Mouse (Mus musculus) stomach, embryonic 15.5 days (tissue): ENCODE data around the gene Efna1. TPM values are rescaled to one million over a fixed set of nuclear protein-coding genes. Genes with fewer than 3 reads are reported as not detected.

ENCODE experiments used
- ATAC-seq: fragments of 200-750 bp; cut with Nextera tagmentation; 2 replicates; pipeline ENCODE4 v1.8.0; 2017; ENCODE audit warnings: low read depth, moderate number of reproducible peaks, moderate TSS enrichment; ENCODE audit not compliant: insufficient read depth, low FRiP score
- H3K27ac ChIP-seq: fragments of 300-500 bp; sonication (generic); 2 replicates; pipeline ENCODE4 v1.5.1; 2015; ENCODE audit warnings: mild to moderate bottlenecking, inconsistent platforms
- H3K27me3 ChIP-seq: fragments of 300-500 bp; sonication (generic); replicated peaks from 2 replicates; pipeline ENCODE4 v1.6.1; 2015; ENCODE audit warnings: inconsistent platforms
- H3K36me3 ChIP-seq: fragments of 300-500 bp; sonication (generic); 2 replicates; pipeline ENCODE4 v1.6.1; 2015; ENCODE audit warnings: inconsistent platforms
- H3K4me1 ChIP-seq: fragments of 300-500 bp; sonication (generic); 2 replicates; pipeline ENCODE4 v1.6.1; 2015; ENCODE audit warnings: inconsistent platforms
- H3K4me2 ChIP-seq: fragments of 300-500 bp; sonication (generic); 2 replicates; pipeline ENCODE4 v1.6.1; 2015; ENCODE audit warnings: mild to moderate bottlenecking, inconsistent platforms
- H3K4me3 ChIP-seq: fragments of 300-500 bp; sonication (generic); replicated peaks from 2 replicates; pipeline ENCODE4 v1.5.1; 2015; ENCODE audit warnings: inconsistent platforms
- H3K9ac ChIP-seq: fragments of 300-500 bp; sonication (generic); 2 replicates; pipeline ENCODE4 v1.6.1; 2015; ENCODE audit warnings: inconsistent platforms
- H3K9me3 ChIP-seq: fragments of 300-500 bp; sonication (generic); 2 replicates; pipeline ENCODE4 v1.6.1; 2016; ENCODE audit warnings: inconsistent platforms
- WGBS: fragments of 180-500 bp; shearing (Covaris S2); methylation state at CpG from one replicate; pipeline ENCODE4 v1.1.7; 2015; 5-methylcytosine and 5-hydroxymethylcytosine counted together
- polyA plus RNA-seq: library from polyadenylated mRNA; unstranded; fragments of >200 nt; fragmentation: Nextera tagmentation; extraction: Ambion mirVana; gene quantifications from 2 replicates; pipeline ENCODE4 v1.2.1, GENCODE M21; 2015

The Efna1 gene
- polyA plus RNA-seq, 1 experiment from 2014 or later = 41.4 TPM

GRCm38 (mm10) chr3:89271760-89272159, 9.2 kb downstream of the Efna1 start:
- no peak for ATAC-seq
- no peaks in the 10 kb centered on the region for H3K27me3 ChIP-seq
- 65% methylated on average over 6 of the region's 6 CpGs for WGBS
- H3K4me2 ChIP-seq = no peak overlapping the region
- H3K4me3 ChIP-seq = no peak overlapping the region
- peaks cover 27% of the 10 kb centered on the region for H3K4me1 ChIP-seq
- no peaks in the 10 kb centered on the region for H3K9me3 ChIP-seq
- H3K27ac ChIP-seq = 0 out of 2 replicates have a peak overlapping the region, but pooled peaks have one; percentile 4
- no peak overlapping the region for H3K9ac ChIP-seq
- H3K36me3 ChIP-seq = peaks cover 15% of the 10 kb centered on the region; the same call in 1 of the 2 replicates

- H3K27ac ChIP-seq = peak overlapping the region; percentile 90
- peak overlapping the region; percentile 61; the same call in 1 of the 2 replicates for H3K4me3 ChIP-seq
- ATAC-seq = no peak
- H3K9ac ChIP-seq = no peak overlapping the region
- peaks cover 15% of the 10 kb centered on the region; the same call in 1 of the 2 replicates for H3K36me3 ChIP-seq
- peak overlapping the region; percentile 72 for H3K4me2 ChIP-seq
- no peaks in the 10 kb centered on the region for H3K9me3 ChIP-seq
- WGBS = 61% methylated on average over 6 of the region's 6 CpGs
- no peaks in the 10 kb centered on the region for H3K27me3 ChIP-seq
- peaks cover 31% of the 10 kb centered on the region for H3K4me1 ChIP-seq
Observed at GRCm38 (mm10) chr3:89270891-89271290, 10.1 kb downstream of the Efna1 start.

GRCm38 (mm10) chr3:89270051-89270755, 10.7 kb downstream of the Efna1 start, which contains the start of gene Slc50a1:
Gene Slc50a1 (minus strand): TSS chr3:89270570.
- H3K27ac ChIP-seq = peak within 1 kb of the TSS; percentile 90
- no peaks in the 10 kb centered on the region for H3K9me3 ChIP-seq
- peaks cover 13% of the 10 kb centered on the region; the same call in 1 of the 2 replicates for H3K36me3 ChIP-seq
- peak within 1 kb of the TSS; percentile 59 for H3K9ac ChIP-seq
- peaks cover 32% of the 10 kb centered on the region for H3K4me1 ChIP-seq
- peak; percentile 41; the same call in 1 of the 2 replicates for ATAC-seq
- H3K4me2 ChIP-seq = peak within 1 kb of the TSS; percentile 72
- 2% methylated on average over 39 of the region's 39 CpGs for WGBS
- H3K4me3 ChIP-seq = peak within 1 kb of the TSS; percentile 61
- no peaks in the 10 kb centered on the region for H3K27me3 ChIP-seq

GRCm38 (mm10) chr3:89268916-89269315, 12.0 kb downstream of the Efna1 start:
- H3K27ac ChIP-seq = 0 out of 2 replicates have a peak overlapping the region, but pooled peaks have one; percentile 40
- no peaks in the 10 kb centered on the region for H3K9me3 ChIP-seq
- H3K9ac ChIP-seq = no peak overlapping the region
- H3K4me3 ChIP-seq = 0 out of 2 replicates have a peak overlapping the region, but pooled peaks have one; percentile 8
- peaks cover 9% of the 10 kb centered on the region; the same call in 1 of the 2 replicates for H3K36me3 ChIP-seq
- H3K4me2 ChIP-seq = peak overlapping the region; percentile 72
- no peak for ATAC-seq
- 74% methylated on average over 8 of the region's 8 CpGs for WGBS
- no peaks in the 10 kb centered on the region for H3K27me3 ChIP-seq
- peaks cover 32% of the 10 kb centered on the region for H3K4me1 ChIP-seq

- H3K36me3 ChIP-seq = no peaks in the 10 kb centered on the region
- H3K27me3 ChIP-seq = no peaks in the 10 kb centered on the region
- under 1% methylated on average over 20 of the region's 20 CpGs for whole genome bisulfite sequencing
- H3K4me1 ChIP-seq = peaks cover 32% of the 10 kb centered on the region
- H3K27ac ChIP-seq = peak overlapping the region; percentile 81
- peak; percentile 86 for ATAC-seq
- peak overlapping the region; percentile 83 for H3K4me3 ChIP-seq
- peak overlapping the region; percentile 95 for H3K9ac ChIP-seq
- no peaks in the 10 kb centered on the region for H3K9me3 ChIP-seq
- peak overlapping the region; percentile 91 for H3K4me2 ChIP-seq
Observed at GRCm38 (mm10) chr3:89266439-89266893, 14.5 kb downstream of the Efna1 start.

- no peak overlapping the region for H3K9ac ChIP-seq
- no peaks in the 10 kb centered on the region for H3K27me3 ChIP-seq
- H3K27ac ChIP-seq = no peak overlapping the region
- WGBS = 61% methylated on average over 10 of the region's 10 CpGs
- H3K9me3 ChIP-seq = no peaks in the 10 kb centered on the region
- no peak overlapping the region for H3K4me2 ChIP-seq
- no peaks in the 10 kb centered on the region for H3K36me3 ChIP-seq
- no peak overlapping the region for H3K4me3 ChIP-seq
- ATAC-seq = no peak
- peaks cover 9% of the 10 kb centered on the region; the same call in 1 of the 2 replicates for H3K4me1 ChIP-seq
Observed at GRCm38 (mm10) chr3:89262417-89262816, 18.5 kb downstream of the Efna1 start.

- Histone ChIP-seq H3K36me3 (no peaks in the 10 kb centered on the region), H3K4me2 (no peak overlapping the region), H3K4me3 (no peak overlapping the region), H3K4me1 (no peaks in the 10 kb centered on the region), H3K27me3 (no peaks in the 10 kb centered on the region), H3K9ac (no peak overlapping the region), H3K9me3 (no peaks in the 10 kb centered on the region), H3K27ac (no peak overlapping the region)
- ATAC-seq = no peak
- 49% methylated on average over 3 of the region's 3 CpGs for WGBS
Observed at GRCm38 (mm10) chr3:89260211-89260610, 20.7 kb downstream of the Efna1 start.

GRCm38 (mm10) chr3:89259076-89259475, 21.9 kb downstream of the Efna1 start, which contains the start of gene Dpm3:
Gene Dpm3 (plus strand): TSS chr3:89259358.
- H3K4me3 ChIP-seq = no peak within 1 kb of the TSS
- H3K9ac ChIP-seq = no peak within 1 kb of the TSS
- no peaks in the 10 kb centered on the region for H3K9me3 ChIP-seq
- 44% methylated on average over 7 of the region's 7 CpGs for WGBS
- H3K4me2 ChIP-seq = no peak within 1 kb of the TSS
- H3K4me1 ChIP-seq = no peaks in the 10 kb centered on the region
- H3K36me3 ChIP-seq = no peaks in the 10 kb centered on the region
- no peak for ATAC-seq
- no peaks in the 10 kb centered on the region for H3K27me3 ChIP-seq
- H3K27ac ChIP-seq = no peak within 1 kb of the TSS

- H3K36me3 ChIP-seq = no peaks in the 10 kb centered on the region
- no peak for ATAC-seq
- H3K27me3 ChIP-seq = no peaks in the 10 kb centered on the region
- peaks cover 12% of the 10 kb centered on the region for H3K4me1 ChIP-seq
- H3K9ac ChIP-seq = no peak overlapping the region
- WGBS = 78% methylated on average over 5 of the region's 5 CpGs
- H3K9me3 ChIP-seq = no peaks in the 10 kb centered on the region
- H3K4me3 ChIP-seq = no peak overlapping the region
- no peak overlapping the region for H3K27ac ChIP-seq
- H3K4me2 ChIP-seq = no peak overlapping the region
Observed at GRCm38 (mm10) chr3:89256177-89256576, 24.8 kb downstream of the Efna1 start.

- H3K27me3 ChIP-seq = no peaks in the 10 kb centered on the region
Observed at GRCm38 (mm10) chr3:89254994-89255393, 25.9 kb downstream of the Efna1 start.

GRCm38 (mm10) chr3:89251365-89251895, 29.5 kb downstream of the Efna1 start:
- H3K36me3 ChIP-seq = peaks cover 9% of the 10 kb centered on the region; the same call in 1 of the 2 replicates
- no peaks in the 10 kb centered on the region for H3K27me3 ChIP-seq
- H3K27ac ChIP-seq = no peak overlapping the region; the same call in 1 of the 2 replicates
- 9% methylated on average over 17 of the region's 17 CpGs for WGBS
- 0 out of 2 replicates have a peak overlapping the region, but pooled peaks have one; percentile 2 for H3K4me3 ChIP-seq
- H3K4me2 ChIP-seq = peak overlapping the region; percentile 29
- peaks cover 28% of the 10 kb centered on the region for H3K4me1 ChIP-seq
- ATAC-seq = peak; percentile 25; the same call in 1 of the 2 replicates
- no peak overlapping the region for H3K9ac ChIP-seq
- H3K9me3 ChIP-seq = no peaks in the 10 kb centered on the region

More at GRCm38 (mm10) chr3:89254994-89255393, 25.9 kb downstream of the Efna1 start:
- H3K9ac ChIP-seq = no peak overlapping the region
- no peak overlapping the region for H3K4me3 ChIP-seq
- no peak overlapping the region for H3K27ac ChIP-seq
- no peak for ATAC-seq
- no peaks in the 10 kb centered on the region for H3K9me3 ChIP-seq
- WGBS = 81% methylated on average over 5 of the region's 5 CpGs
- H3K36me3 ChIP-seq = no peaks in the 10 kb centered on the region
- no peak overlapping the region for H3K4me2 ChIP-seq
- peaks cover 20% of the 10 kb centered on the region for H3K4me1 ChIP-seq
